Mouse (Mus musculus) embryo, embryonic 10 days (tissue): ENCODE data around the gene Rnd2.
A peak's percentile ranks its signal among the peaks of the same experiment; 100 is the strongest.
"Not testable (repeated sequence)": the region's sequence is repeated elsewhere in the genome, so short reads cannot be mapped to it uniquely, and the experiment has no call there.

ENCODE experiments used
- DNase-seq: peaks from one replicate; pipeline ENCODE4 v3.0.0-alpha.2; 2015; ENCODE audit warnings: low spot score

The Rnd2 gene

DNA sequence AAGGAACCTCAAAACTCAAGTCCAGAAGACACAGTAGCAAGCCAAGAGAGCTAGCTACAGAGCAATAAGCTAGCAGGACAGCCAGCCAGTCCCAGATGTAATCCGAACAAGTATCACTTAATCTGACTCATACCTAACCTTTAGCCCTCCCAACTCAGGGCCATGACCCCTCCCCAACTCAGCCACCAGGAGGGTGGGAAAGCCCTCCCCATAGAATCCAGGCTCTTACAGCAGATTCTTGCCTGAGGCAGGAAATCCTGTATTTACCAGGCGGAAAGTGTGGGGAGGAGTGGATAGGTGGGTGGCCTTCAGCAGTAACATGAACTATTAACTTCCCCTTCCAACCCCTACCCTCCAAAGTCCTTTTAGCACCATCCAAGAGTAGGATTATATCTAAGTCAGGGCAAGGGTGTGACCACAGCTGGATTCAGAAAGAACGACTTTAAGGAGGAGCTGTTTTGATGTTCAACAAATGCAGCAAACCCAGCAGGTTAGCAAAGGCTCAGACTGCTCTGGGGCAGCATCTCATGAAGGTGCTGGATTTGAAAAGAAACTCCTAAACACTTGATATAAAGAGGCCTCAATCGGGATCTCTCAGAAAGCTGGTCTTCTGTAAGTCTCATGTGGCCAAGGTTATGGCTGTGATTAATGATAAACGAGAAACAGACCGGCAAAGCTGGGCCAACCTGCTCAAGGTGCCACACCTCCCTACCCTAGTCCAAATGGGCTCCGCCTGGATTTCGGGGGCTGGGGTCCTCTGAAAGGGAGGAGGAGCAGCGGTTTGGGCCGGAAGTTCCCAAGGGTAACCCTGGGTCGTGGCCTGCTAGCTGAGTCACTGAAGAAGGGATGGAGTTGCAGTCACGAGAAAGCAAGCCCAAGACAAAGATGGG lies at the start of gene Rnd2:
Gene Rnd2 (plus strand): TSS at position 789 of the 890 bp plus-strand sequence.
- DNase-seq: no peak

DNA sequence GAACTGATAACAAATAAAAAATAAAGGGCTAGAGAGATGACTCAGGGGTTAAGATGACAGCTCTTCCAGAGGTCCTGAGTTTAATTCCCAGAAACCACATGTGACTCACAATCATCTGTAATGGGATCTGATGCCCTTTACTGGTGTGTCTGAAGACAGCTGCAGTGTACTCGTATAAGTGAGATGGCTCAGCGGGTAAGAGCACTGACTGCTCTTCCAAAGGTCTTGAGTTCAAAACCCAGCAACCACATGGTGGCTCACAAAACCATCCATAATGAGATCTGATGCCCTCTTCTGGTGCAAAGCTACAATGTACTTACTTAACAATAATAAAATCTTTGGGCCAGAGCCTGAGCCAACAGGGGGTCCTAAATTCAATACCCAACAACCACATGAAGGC lies 49.5 kb upstream of the Rnd2 start:
- DNase-seq: peak; percentile 13

DNA sequence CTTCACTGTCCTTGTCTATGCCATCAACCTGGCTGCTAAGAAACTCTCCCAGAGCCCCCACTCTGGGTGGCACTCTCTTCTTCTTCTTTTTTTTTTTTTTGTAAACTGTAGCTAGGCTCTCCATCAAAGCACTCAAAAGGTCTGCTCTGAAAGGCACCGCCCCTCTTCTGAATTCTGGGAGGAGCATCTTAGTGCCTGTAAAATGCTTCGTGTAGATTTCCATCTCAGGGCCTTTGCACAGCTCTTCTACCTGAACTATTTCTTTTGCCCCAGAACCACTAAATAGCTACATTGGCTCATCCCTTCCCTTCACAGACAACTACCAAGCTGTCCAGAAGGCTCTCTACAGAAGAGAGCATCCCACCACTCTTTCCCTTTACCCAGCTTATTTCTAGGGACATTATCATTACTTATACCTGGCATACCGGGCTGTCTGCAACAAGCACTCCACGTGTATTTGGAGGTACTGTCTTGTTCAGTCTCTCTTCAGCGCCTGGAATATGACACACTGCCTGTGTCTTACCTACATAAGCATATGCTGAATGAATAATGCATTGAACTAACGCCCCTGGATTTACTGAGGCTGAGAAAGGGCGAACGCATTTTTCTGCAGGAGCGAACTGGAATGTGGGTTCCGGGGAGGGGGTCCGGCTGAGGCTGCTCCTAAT lies 48.2 kb upstream of the Rnd2 start:
- DNase-seq: peak; percentile 24

DNA sequence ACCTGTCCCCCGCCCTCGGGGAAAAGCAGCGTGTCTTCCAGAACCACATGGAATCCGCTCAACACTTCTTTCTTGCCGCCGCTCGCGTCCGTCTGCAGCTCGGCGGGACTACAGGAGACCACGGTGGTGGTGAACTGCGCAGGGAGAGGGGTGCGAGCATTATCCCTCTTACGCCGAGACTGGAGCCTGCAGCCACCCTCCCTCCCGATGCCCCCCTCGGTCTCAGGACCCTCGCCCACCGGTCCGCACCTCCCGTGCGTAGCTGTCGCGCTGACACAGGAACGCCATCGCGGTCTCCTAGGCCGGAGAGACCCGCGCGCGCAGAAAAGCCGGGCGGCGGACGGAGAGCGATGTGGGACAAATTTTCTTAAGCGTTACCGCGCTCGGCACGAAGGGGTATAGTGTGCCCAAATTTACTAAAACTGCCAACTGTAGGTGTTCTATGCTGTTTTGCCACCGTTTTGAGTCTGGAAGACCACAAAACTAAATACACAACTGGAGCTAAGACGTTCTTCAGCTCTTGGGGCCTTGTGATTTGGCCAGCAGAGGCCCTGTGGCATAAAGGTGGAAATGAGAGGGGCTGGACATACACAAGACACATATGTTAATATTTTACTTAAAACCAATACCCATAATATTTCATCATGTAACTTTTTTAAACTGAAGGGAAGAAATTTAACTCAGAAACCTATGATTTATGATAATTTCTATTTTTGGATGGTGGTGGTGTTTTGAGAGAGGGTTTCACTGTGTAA lies 47.5 kb upstream of the Rnd2 start, which contains the start of gene Aarsd1:
Gene Aarsd1 (minus strand): TSS at position 515 of the 755 bp plus-strand sequence.
- DNase-seq: peak; percentile 89

DNA sequence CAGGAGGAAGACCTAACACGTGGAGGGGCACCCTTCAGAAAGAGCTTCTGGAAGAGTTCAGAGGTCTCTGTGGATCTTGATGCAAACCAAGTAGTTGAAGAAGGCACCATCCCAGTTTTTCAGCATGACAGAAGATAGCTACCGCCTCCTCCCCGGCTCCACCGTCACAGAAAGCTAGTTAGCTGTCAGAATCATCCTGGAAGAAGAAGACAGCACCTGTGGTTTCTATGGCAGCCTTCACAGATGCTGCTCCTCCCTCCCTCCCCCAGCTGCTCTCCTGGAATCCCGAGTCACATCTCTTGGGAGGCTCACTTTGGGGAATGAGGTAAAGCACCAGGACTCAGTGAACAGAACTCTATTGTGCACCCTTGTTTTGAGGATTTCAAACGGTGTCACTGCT lies 45.8 kb upstream of the Rnd2 start:
- no peak for DNase-seq

DNA sequence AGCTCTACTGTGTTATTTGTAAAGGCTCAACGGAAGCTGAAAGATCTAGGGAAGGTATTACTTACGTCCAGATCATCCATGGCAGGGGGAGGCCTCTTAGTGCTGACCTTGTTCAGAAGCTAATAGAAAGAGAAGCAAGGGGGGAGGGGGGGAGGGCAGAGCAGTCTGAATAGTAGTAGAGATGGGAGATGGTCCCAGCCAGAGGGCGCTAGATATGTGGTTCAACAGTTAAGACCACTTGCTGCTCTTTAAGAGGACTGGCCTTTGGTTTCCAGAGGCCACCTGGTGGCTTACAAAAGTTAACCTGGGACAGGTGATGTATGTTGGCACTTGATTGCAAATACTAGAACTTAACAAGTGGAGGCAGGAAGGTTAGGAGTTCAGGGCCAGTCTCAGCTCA lies 45.2 kb upstream of the Rnd2 start:
- DNase-seq: peak; percentile 36

DNA sequence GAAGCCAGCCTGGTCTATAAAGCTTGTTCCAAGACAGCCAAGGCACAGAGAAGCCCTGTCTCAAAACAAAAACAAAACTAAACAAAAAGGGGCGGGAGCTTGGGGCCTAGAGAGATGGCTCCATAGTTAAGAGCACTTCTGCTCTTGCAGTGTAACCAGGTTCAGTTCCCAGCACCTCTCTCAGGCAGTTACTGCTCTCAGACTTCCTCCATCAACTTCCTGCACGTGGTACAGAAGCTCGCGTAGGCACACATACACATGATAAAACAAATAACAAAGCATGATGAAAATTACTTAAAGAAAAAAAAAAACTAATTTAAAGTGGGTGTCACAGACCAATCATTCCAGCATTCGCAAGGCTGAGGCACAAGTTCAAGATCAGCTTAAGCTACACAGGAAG lies 44.7 kb upstream of the Rnd2 start:
- DNase-seq: no peak

DNA sequence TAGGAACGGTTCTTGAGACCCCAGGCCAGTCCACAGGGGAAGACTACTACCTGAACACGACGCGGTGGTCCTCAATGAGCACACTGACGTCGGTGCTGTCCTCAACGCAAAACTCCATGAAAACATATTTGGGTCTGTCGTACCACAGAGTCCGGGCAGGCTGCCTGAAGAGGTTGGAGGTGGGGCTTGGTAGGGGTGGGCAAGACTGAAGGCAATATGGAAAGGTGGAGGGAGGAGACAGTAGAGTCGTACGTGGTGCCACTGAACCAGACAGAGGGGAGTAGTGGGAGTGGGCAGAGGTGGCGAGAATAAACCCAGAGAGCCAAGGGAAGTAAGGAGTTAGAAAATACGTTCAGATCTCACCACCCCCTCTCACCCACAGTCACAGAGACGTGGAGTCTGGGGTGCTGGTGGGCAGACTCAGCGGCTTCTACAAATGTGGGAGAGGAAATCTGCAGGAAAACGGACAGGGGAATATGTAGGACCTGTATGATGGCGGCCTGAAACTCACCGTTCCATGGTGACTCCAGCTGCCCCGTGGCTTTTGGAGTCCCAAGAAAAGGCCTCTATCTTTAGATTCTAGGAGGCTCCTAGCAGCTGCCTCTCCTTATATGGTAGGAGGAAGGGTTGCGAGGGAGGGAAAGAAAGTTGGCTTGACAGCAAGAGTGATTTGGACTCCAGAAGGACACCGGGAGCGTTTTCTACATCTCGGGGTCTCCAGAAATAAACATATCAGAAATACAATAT lies 40.5 kb upstream of the Rnd2 start, which contains the start of gene Gm27029:
Gene Gm27029 (minus strand): TSS at position 692 of the 747 bp plus-strand sequence.
- peak; percentile 67 for DNase-seq

DNA sequence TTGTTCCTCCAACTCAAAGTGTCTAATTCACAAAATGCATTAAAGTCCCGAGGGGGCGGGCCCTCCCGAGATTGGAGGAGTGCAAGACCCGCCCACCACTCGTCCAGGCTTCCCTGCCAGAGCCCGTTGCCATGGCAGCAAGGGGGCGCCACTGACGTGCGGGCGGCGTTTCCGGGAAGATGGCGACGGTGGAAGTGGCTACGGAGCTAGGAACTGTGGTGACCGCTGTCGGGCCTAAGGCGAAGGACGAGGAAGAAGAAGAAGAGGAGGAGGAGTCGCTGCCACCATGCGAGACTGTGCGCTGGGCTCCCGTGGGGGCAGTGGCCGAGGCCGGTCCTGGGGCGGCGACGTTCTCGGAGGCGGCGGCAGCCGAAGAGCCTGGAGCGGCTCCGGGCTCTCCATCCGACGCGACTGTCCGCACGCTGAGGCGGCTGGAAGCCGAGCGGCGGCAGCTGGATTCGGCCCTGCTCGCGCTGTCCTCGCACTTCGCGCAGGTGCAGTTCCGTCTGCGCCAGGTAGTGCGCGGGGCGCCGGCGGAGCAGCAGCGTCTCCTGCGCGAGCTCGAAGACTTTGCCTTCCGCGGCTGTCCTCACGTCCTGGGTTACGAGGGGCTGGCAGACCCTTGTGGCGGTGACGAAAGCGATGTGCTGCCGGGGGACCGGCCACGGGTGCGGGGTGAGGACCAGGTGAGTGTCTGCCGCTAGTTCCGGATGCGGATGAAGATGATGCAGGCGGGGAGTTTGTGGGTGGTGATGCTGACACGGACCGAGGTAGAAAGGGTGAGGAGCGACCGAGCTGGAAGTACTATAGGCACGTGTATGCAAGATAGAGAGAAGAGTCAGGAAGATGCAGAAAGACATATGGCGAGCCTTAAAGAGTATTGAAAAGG lies 39.6 kb upstream of the Rnd2 start, which contains the start of the genes Rundc1 and Ptges3l:
Gene Rundc1 (plus strand): TSS at position 161 of the 889 bp plus-strand sequence.
Gene Ptges3l (minus strand): TSS at position 409 of the 889 bp plus-strand sequence.
- peak; percentile 99 for DNase-seq

DNA sequence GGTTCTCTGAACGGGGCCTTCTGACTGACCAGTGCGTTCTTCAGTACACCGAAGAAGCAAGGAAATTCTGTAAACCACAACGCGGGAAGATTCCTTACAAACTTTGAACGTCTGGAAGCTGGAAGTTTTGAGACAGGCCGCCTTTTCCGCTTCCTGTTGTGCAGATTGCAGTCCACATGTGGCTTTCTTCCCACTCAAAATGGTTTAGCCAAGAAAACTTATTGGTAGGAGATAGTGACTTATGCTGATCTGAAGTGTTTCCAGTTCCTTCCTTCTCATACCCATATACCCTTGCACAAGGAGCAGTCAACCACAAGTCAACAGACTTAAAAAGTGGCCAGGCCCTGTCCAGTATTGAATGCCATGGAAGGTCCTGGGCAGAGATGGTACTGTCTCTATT lies 38.6 kb upstream of the Rnd2 start:
- no peak for DNase-seq

DNA sequence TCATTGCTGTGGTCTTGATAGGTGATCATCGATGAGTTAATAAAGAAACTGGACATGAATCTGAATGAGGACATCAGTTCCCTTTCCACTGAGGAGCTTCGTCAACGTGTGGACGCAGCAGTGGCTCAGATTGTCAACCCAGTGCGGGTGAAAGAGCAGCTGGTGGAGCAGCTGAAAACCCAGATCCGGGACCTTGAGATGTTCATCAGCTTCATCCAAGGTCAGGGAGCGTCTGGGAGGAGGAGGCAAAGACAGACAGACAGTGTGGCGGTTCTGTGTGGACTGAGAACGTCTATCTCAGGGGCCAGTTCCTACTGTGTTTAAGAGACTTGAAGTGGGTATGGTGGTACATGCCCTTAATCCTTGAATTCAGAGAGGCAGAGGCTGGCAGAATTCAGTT lies 33.5 kb upstream of the Rnd2 start:
- no peak for DNase-seq

DNA sequence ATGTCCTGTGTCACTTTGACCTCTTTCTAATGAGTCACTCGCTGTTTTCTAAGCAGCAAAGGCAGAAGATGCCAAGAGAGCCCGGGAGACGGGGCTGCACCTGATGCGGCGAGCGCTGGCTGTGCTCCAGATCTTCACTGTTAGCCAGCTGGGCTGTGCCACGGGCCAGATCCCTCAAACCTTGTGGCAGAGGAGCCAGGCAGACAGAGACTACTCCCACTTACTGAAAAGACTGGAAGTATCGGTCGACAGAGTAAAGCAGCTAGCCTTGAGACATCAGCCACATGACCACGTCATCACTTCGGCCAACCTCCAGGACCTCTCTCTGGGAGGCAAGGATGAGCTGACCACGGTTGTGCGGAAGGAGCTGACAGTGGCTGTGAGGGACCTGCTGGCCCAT lies 31.4 kb upstream of the Rnd2 start:
- no peak for DNase-seq

DNA sequence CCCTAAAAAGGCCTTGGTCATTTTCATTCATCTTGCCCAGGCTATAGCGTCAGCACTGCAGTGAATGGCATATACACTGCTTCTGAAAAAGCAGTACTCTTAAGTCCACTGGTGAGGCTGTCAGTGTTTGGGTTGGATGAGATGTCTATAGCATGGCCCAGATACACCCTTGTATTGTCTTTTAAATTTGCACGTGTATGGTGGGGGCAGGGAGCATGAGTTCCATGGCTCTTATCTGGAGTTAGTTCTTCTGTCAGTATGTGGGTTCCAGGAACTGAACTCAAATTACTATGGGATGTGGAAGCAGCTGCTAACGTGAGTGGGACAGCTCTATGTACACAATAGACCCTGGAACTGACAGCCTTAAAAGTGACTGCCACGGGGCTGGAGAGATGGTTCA lies 29.0 kb upstream of the Rnd2 start:
- DNase-seq: no peak

DNA sequence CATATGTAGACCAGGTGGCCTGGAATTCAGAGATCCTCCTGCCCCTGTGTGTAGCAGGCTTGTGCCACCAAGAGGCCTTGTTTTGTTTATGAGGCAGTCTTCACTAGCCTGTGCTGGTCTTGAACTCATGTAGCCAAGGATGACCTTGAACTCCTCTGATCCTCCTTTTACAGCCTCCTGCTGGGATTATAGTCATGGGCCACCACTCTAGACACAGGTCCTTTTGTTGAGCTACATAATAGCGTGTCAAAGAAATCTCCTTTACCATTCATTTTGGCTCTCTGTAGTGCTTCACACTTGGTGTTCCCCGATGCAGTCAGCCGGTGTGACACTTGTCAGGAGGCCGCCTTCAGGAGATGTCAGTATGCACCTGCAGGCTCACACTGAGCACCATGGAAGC lies 27.9 kb upstream of the Rnd2 start:
- no peak for DNase-seq

DNA sequence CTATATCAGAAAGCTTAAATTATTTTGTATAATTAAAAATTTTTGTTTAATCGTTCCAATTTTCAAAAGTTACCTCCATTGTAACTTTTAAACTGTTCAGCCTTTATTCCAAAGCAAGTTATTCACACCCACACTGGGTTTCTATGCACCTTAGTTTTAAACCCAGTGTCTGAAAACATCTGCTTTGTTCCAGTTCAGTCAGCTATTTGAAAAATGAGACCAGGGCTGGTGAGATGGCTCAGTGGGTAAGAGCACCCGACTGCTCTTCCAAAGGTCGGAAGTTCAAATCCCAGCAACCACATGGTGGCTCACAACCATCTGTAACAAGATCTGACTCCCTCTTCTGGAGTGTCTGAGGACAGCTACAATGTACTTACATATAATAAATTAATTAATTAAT lies 26.8 kb upstream of the Rnd2 start:
- DNase-seq: not testable (repeated sequence)

DNA sequence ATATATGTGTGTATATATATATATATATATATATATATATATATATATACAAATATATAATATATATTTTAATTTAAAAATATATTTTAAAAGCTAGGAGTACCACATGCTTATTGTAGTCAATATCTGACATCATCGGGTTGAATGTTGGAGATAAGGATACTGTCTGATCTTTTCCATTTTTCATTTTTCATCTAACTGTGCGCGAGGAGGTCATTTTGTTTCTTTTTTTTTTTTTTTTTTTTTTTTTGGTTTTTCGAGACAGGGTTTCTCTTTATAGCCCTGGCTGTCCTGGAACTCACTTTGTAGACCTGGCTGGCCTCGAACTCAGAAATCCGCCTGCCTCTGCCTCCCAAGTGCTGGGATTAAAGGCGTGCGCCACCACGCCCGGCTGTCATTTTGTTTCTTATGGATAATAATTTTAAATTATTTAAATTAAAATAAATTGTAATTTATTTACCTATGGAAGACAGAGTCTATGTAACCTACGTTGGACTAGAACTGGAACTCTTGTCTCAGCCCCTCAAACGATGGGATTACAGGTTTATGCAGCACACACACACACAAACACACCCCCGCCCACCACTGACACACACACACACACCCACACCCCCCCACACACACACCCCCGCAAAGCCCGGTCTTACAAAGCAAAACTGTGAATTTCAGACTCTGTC lies 23.2 kb upstream of the Rnd2 start:
- not testable (repeated sequence) for DNase-seq

DNA sequence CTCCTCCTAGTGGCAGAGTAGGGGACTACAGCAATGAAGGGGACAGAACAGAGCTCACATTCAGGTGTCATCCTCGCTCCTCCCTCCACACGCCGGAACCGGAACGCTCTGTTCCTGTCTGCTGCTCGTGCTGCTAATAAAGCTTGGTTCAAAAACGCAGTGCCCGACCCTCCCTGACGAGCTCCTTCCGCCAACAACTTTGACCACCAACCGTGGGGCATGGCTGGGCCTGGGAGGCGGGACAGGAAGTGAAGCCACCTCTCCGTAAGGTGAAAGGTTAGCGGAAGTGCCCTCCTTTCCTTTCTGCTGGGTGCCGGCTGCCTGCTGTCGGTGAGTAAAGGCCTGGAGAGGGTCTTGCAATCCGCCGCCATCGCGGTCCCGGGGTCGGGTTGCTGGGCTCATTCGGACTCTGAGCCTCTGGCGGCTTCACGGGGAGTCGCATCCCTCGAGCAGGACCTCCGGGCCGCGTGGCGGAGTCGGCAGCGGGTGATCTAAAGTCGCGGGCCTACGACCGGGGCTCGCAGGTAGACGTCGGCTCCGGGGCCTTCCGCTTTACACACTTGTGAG lies 22.6 kb upstream of the Rnd2 start, which contains the start of gene Rpl27:
Gene Rpl27 (plus strand): TSS at position 172 of the 567 bp plus-strand sequence.
- DNase-seq: peak; percentile 100

DNA sequence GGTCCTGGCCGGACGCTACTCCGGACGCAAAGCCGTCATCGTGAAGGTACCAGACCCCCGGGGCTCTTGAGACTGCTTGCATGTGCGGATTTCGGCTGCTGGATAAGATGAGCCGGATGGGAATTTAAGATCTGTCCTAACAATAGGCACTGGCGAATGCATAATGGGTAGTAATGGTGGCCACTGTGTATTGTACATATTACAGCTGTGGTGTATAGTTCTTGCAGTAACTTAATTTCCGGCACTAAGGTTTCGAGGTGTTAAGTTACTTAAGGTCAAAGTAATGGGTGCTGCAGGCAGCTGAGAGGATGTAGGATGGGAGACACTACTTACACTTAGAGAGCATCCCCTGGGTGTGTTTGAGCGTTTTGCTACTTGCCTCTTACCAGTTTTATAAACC lies 22.0 kb upstream of the Rnd2 start:
- DNase-seq: peak; percentile 19

DNA sequence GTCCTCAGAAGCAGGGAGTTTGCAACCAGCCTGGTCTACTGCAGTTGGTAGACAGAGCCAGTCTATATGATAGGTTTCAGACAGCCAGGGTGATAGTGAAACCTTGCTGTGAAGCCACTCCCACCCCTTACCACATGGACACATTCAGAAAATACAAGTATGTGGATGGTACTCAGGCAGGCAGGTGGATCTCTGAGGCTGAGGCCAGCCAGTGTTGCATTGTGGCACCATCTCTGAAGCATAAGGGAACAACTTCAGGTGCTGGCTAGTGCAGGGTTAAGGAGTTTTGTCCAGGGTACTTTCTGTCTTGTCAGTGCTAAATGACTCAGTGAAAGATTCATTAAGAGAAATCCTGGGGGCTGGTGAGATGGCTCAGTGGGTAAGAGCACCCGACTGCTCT lies 18.5 kb upstream of the Rnd2 start:
- DNase-seq: peak; percentile 28
